Mouse (Mus musculus): ENCODE results near the gene Gm973. TPM values are rescaled to one million over a fixed set of nuclear protein-coding genes. Genes with fewer than 3 reads are reported as not detected.
A peak's percentile ranks its signal among the peaks of the same experiment; 100 is the strongest.

Gene Gm973
- polyA plus RNA-seq, 1 experiment from 2014 or later: 4.4 TPM

DNA sequence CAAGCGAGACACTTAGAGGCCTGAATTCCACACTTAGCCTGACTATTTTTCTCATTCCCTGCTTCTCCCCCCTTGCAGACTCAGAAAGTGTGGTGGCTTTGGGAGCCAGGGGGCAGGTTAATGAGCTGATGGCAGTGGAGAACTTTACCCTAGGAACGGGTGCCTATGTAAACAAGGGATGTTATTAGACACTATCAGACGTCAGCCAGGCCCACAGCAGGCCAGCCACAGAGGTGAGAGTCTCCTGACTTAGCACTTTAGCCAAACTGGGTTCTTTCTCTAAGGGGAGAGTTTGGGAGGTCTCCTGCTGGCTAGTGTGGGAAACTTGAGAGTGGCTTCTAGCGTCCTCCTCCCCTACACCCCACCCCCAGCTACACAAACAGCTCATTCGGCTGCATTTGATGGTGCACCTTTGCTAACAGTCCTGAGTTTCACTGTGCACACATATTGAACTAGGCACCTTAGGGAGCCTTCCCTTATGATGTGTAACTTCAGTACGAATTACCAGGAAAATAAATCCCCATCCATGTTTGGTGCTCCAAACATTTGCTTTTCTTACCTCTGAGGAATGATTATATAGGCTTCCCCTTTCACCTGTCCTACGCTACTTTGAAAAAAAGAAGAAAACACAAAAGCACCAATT is 12.3 kb upstream of the Gm973 start:
- H3K9me3 ChIP-seq (ENCODE audit: control insufficient read depth, low read length): no peaks in the 10 kb centered on the region
- H3K4me1 ChIP-seq (ENCODE audit: control insufficient read depth, insufficient read depth, low read length): no peaks in the 10 kb centered on the region
- ATAC-seq (ENCODE audit: insufficient read depth, low FRiP score, low TSS enrichment): no peak
- no peak for DNase-seq (ENCODE audit: low spot score)
- no peak overlapping the region for H3K4me2 ChIP-seq (ENCODE audit: low read depth)
- H3K27me3 ChIP-seq (ENCODE audit: control insufficient read depth, insufficient read depth, low read length): no peaks in the 10 kb centered on the region
- no peaks in the 10 kb centered on the region for H3K36me3 ChIP-seq (ENCODE audit: control insufficient read depth, insufficient read depth, low read length)
- WGBS: 47% methylated on average over 7 of the region's 7 CpGs
- no peak overlapping the region for H3K4me3 ChIP-seq (ENCODE audit: low read depth, low read length)
- H3K27ac ChIP-seq (ENCODE audit: low read depth, low read length): no peak overlapping the region
- H3K9ac ChIP-seq (ENCODE audit: low read length): no peak overlapping the region

DNA sequence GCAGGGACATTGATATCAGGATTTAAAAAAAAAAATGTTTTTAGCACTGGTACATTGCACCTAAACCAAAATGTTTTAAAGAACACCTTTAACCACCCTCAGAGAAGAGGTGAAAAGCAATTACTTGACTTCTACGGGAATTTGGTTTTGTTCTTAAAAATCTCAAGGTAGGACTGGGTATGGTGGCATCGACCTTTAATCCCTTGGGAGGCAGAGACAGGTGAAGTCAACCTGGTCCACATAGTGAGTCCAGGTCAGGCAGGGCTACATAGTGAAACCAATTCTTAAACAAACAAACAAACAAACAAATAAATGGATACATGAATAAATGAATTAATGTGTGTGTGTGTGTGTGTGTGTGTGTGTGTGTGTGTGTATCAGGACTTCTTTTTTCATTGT is 11.8 kb upstream of the Gm973 start:
- no peak overlapping the region for H3K4me2 ChIP-seq (ENCODE audit: low read depth)
- H3K36me3 ChIP-seq (ENCODE audit: control insufficient read depth, insufficient read depth, low read length): no peaks in the 10 kb centered on the region
- no peaks in the 10 kb centered on the region for H3K27me3 ChIP-seq (ENCODE audit: control insufficient read depth, insufficient read depth, low read length)
- H3K4me3 ChIP-seq (ENCODE audit: low read depth, low read length): no peak overlapping the region
- no peaks in the 10 kb centered on the region for H3K4me1 ChIP-seq (ENCODE audit: control insufficient read depth, insufficient read depth, low read length)
- no peak for ATAC-seq (ENCODE audit: insufficient read depth, low FRiP score, low TSS enrichment)
- DNase-seq (ENCODE audit: low spot score): no peak
- WGBS: 78% methylated on average over 2 of the region's 2 CpGs
- H3K9me3 ChIP-seq (ENCODE audit: control insufficient read depth, low read length): no peaks in the 10 kb centered on the region
- no peak overlapping the region for H3K27ac ChIP-seq (ENCODE audit: low read depth, low read length)
- H3K9ac ChIP-seq (ENCODE audit: low read length): no peak overlapping the region

DNA sequence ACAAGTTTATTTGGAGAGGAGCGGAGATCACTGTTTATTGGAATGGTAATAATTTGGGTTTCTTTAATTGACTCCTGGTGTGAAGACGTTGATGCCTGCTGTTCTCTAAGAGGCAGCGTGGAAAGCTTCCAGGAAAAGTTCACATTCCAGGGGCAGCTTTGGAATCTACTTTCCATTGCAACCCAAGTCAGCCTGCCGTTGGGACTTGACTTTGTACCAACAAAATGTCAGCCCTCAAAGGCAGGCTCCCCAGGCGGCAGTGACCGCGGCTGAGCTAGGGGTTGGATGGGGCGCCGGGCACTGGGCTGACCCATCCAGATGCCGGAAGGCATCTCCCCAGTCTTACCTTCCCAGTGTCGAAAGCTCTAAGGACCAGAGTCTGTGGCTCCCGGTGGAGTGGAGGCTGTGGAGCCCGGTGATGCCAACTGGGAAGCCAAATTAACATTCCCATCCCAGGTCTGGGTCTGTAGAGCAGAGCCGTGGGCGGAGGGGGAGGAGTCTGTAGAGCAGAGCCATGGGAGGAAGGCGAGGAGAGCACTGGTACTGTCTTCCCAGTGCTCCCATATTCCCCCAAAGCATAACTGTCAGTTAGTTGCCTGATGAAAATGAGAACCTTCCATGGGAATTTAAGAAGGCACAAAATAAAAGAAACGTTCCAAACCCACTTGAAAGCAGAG is 7.5 kb upstream of the Gm973 start:
- no peak overlapping the region for H3K27ac ChIP-seq (ENCODE audit: low read depth, low read length)
- no peak overlapping the region for H3K4me2 ChIP-seq (ENCODE audit: low read depth)
- no peak for DNase-seq (ENCODE audit: low spot score)
- H3K4me1 ChIP-seq (ENCODE audit: control insufficient read depth, insufficient read depth, low read length): no peaks in the 10 kb centered on the region
- H3K9me3 ChIP-seq (ENCODE audit: control insufficient read depth, low read length): no peaks in the 10 kb centered on the region
- no peak overlapping the region for H3K4me3 ChIP-seq (ENCODE audit: low read depth, low read length)
- no peaks in the 10 kb centered on the region for H3K27me3 ChIP-seq (ENCODE audit: control insufficient read depth, insufficient read depth, low read length)
- WGBS: 24% methylated on average over 17 of the region's 17 CpGs
- H3K36me3 ChIP-seq (ENCODE audit: control insufficient read depth, insufficient read depth, low read length): no peaks in the 10 kb centered on the region
- ATAC-seq (ENCODE audit: insufficient read depth, low FRiP score, low TSS enrichment): no peak
- no peak overlapping the region for H3K9ac ChIP-seq (ENCODE audit: low read length)

DNA sequence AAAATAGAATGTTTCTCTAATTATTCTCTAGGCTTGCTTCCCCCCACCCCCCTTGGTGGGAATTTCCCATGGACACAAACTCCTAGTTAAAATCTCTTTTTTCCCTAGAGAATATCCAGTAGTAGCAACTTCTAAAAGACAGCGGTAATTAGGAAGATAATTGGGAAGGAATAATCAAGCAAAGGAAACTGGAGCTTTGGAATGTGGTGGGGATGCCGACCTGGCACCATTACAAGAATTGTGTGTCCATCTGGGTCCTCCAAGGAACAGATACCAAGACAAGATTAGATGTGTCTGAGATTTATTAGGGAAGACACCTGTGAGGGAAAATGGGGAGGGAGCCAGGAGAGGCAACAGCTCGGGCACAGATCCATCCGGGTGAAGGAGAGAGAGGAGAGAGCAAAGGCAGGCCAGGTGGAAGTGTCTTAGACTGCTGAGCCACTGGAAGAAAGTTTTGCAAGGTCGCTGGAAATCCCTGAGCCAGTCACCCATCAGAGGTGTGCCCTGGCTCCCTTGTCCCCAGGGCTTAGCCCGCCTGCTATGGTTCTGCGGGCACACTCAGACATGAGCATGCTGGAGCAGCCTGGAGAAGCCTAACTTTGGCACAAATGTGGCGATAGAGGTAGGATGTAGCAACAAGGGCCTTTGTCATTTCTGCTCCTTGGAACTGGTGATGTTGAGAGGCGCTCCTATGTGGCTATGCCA is 4.3 kb upstream of the Gm973 start:
- Histone ChIP-seq H3K9ac (ENCODE audit: low read length) (no peak overlapping the region), H3K27ac (ENCODE audit: low read depth, low read length) (no peak overlapping the region), H3K4me2 (ENCODE audit: low read depth) (no peak overlapping the region), H3K36me3 (ENCODE audit: control insufficient read depth, insufficient read depth, low read length) (no peaks in the 10 kb centered on the region), H3K27me3 (ENCODE audit: control insufficient read depth, insufficient read depth, low read length) (no peaks in the 10 kb centered on the region), H3K4me1 (ENCODE audit: control insufficient read depth, insufficient read depth, low read length) (peaks cover 16% of the 10 kb centered on the region), H3K9me3 (ENCODE audit: control insufficient read depth, low read length) (no peaks in the 10 kb centered on the region), H3K4me3 (ENCODE audit: low read depth, low read length) (no peak overlapping the region)
- no peak for DNase-seq (ENCODE audit: low spot score)
- 63% methylated on average over 9 of the region's 9 CpGs for WGBS
- no peak for ATAC-seq (ENCODE audit: insufficient read depth, low FRiP score, low TSS enrichment)

DNA sequence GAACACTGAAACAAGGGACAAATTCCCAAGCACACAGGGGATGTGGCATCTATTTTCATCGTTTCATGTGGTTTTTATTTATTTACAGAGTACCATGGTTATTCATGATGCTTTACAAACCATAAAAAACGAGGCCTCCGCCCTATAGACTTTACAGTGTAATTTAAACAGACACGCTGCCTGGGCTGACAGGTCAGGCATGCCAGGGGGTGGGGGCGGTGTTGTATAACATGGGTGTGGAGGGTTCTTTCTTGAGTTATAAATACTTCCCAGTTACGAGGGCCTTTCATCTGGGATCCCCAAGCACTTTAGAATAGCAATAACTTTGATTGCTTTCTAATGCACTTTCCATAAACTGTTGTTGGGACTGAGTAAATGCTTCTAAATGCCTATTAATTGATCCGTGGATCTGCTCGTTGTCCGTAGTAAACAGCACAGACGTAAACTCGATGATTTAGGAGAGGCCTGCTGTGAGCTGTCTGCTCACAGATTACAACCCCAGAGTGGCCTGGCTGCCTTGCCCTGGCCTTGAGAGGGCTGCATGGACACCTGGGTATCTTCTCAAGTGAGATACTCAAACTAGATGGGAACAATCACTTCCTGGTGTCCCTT is 4.3 kb downstream of the Gm973 start:
- no peak overlapping the region for H3K27ac ChIP-seq (ENCODE audit: low read depth, low read length)
- H3K4me1 ChIP-seq (ENCODE audit: control insufficient read depth, insufficient read depth, low read length): peaks cover 47% of the 10 kb centered on the region
- H3K27me3 ChIP-seq (ENCODE audit: control insufficient read depth, insufficient read depth, low read length): no peaks in the 10 kb centered on the region

DNA sequence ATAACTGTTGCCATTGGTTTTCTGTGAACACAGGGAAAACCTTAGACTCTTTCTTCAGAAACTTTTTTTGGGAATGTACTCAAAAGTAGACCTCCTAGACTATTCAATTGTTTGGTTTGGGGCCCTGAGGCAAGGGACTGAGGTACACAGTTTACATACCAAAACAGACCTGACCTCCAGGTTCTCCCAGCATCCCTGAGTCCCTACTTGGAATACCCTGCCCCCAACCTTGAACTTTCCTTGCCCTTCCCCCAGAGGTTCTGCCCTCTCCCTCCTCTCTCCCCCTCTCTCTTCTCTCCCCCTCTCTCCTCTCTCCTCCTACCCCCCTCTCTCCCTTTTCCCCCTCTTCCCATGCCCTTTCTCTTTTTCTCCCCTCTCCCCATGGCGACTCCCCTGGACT is 6.4 kb downstream of the Gm973 start:
- DNase-seq (ENCODE audit: low spot score) (no peak), ATAC-seq (ENCODE audit: insufficient read depth, low FRiP score, low TSS enrichment) (no peak)
- whole genome bisulfite sequencing: no CpG with 5 or more reads among the region's 1 CpGs
- Histone ChIP-seq H3K4me2 (ENCODE audit: low read depth) (no peak overlapping the region), H3K27ac (ENCODE audit: low read depth, low read length) (no peak overlapping the region), H3K9ac (ENCODE audit: low read length) (no peak overlapping the region), H3K4me3 (ENCODE audit: low read depth, low read length) (no peak overlapping the region), H3K27me3 (ENCODE audit: control insufficient read depth, insufficient read depth, low read length) (no peaks in the 10 kb centered on the region), H3K9me3 (ENCODE audit: control insufficient read depth, low read length) (no peaks in the 10 kb centered on the region), H3K4me1 (ENCODE audit: control insufficient read depth, insufficient read depth, low read length) (peaks cover 30% of the 10 kb centered on the region), H3K36me3 (ENCODE audit: control insufficient read depth, insufficient read depth, low read length) (no peaks in the 10 kb centered on the region)

More for the DNA sequence above, 4.3 kb downstream of the Gm973 start:
- no peak overlapping the region for H3K4me2 ChIP-seq (ENCODE audit: low read depth)
- no peak overlapping the region for H3K9ac ChIP-seq (ENCODE audit: low read length)
- H3K4me3 ChIP-seq (ENCODE audit: low read depth, low read length): no peak overlapping the region
- 18% methylated on average over 11 of the region's 11 CpGs for WGBS
- H3K36me3 ChIP-seq (ENCODE audit: control insufficient read depth, insufficient read depth, low read length): no peaks in the 10 kb centered on the region
- no peaks in the 10 kb centered on the region for H3K9me3 ChIP-seq (ENCODE audit: control insufficient read depth, low read length)
- no peak for DNase-seq (ENCODE audit: low spot score)
- no peak for ATAC-seq (ENCODE audit: insufficient read depth, low FRiP score, low TSS enrichment)

DNA sequence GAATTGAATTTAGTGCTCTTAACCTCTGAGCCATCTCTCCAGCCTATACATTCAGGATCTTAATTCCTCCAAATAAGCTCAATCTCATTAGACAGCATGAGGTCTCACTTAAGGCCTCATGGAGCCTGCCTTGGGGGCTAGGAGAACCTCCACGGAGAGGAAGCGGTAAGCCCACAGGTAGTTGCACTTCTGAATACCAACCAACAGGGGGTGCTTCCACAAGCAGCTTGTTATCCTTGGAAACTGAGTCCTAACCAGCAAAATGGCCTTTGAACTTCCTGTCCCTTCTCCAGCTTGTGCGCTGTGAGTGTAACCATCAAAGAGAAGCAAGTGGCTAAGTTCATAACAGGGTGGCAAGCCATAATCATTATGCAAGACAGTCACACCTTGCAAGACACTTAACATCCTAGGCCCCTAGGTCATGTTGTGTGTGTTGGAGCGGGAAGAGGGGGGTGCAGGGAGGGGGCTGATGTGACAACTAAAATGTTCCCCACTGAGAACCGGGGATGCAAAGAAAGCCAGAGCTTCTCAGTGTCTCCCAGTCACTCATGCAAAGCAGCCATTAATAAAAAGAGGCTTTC is 7.4 kb downstream of the Gm973 start:
- no peaks in the 10 kb centered on the region for H3K36me3 ChIP-seq (ENCODE audit: control insufficient read depth, insufficient read depth, low read length)
- no peaks in the 10 kb centered on the region for H3K27me3 ChIP-seq (ENCODE audit: control insufficient read depth, insufficient read depth, low read length)
- peaks cover 30% of the 10 kb centered on the region for H3K4me1 ChIP-seq (ENCODE audit: control insufficient read depth, insufficient read depth, low read length)
- no peak overlapping the region for H3K4me3 ChIP-seq (ENCODE audit: low read depth, low read length)
- H3K9ac ChIP-seq (ENCODE audit: low read length): no peak overlapping the region
- no peak for ATAC-seq (ENCODE audit: insufficient read depth, low FRiP score, low TSS enrichment)
- no peak overlapping the region for H3K27ac ChIP-seq (ENCODE audit: low read depth, low read length)
- WGBS: 56% methylated on average over 5 of the region's 5 CpGs
- no peaks in the 10 kb centered on the region for H3K9me3 ChIP-seq (ENCODE audit: control insufficient read depth, low read length)
- no peak for DNase-seq (ENCODE audit: low spot score)
- H3K4me2 ChIP-seq (ENCODE audit: low read depth): no peak overlapping the region

DNA sequence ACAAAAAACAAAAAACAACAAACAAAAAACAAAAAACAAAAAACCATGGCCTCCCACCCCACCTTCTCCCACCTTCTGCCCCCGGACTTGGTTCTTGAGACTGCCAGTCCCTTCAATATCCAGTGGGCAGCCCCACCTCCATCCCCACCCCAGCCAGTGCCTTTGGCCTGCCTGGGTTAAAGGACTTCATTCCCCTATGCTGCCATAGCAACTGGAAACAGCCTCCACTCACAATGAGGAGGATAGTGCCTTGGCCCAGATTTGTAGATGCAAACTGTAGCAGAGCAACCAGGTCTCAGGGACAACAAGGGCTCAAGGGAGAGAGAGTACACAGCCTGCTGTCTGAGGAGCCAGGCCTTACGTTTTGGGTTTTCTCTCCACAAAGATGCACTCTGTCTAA is 8.0 kb downstream of the Gm973 start:
- H3K27ac ChIP-seq (ENCODE audit: low read depth, low read length): 0 out of 2 replicates have a peak overlapping the region, but pooled peaks have one; percentile 20
- 0 out of 2 replicates have a peak, but pooled peaks have one; percentile 35 for ATAC-seq (ENCODE audit: insufficient read depth, low FRiP score, low TSS enrichment)
- no peak overlapping the region for H3K9ac ChIP-seq (ENCODE audit: low read length)
- H3K36me3 ChIP-seq (ENCODE audit: control insufficient read depth, insufficient read depth, low read length): no peaks in the 10 kb centered on the region
- no peak overlapping the region for H3K4me3 ChIP-seq (ENCODE audit: low read depth, low read length)
- H3K27me3 ChIP-seq (ENCODE audit: control insufficient read depth, insufficient read depth, low read length): no peaks in the 10 kb centered on the region
- WGBS: 29% methylated on average over 2 of the region's 2 CpGs
- DNase-seq (ENCODE audit: low spot score): peak; percentile 35
- peaks cover 27% of the 10 kb centered on the region for H3K4me1 ChIP-seq (ENCODE audit: control insufficient read depth, insufficient read depth, low read length)
- H3K4me2 ChIP-seq (ENCODE audit: low read depth): no peak overlapping the region
- H3K9me3 ChIP-seq (ENCODE audit: control insufficient read depth, low read length): no peaks in the 10 kb centered on the region

All from neural tube, embryonic 11.5 days (tissue).